Mouse (Mus musculus) cerebellum, adult (tissue): ENCODE measurements at regions not wholly inside any gene's neighbourhood (a gene's known extent, or its start where the extent isn't known, plus 50 kb on each side); places are given as distances from the start of the nearest gene placed in this dataset.

Experiments
- ATAC-seq: cut with Nextera tagmentation; 2 replicates; pipeline ENCODE4 v1.9.2; 2017; ENCODE audit warnings: mild to moderate bottlenecking, moderate library complexity, mixed read lengths; ENCODE audit not compliant: insufficient number of reproducible peaks, low FRiP score, low TSS enrichment

DNA sequence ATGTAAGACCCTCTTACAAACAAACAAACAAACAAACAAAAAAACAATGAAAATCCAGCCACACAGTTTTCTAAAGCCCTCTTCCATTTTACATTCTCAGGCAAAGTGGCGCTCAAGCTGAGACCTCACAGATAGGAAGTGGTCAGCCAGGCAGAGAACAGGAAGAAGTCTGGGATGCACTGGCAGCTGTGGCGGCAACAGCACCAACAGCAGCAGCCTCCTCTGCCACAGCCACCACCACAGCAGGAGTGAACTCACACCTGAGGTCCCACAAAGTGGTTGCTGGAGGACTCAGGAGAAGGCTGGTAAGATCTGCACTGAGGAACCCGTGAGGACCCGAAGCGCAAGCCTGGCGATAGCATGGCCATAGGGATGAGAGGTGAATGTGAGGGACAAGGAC is 156.3 kb downstream of the Grm4 start:
- no peak for ATAC-seq

DNA sequence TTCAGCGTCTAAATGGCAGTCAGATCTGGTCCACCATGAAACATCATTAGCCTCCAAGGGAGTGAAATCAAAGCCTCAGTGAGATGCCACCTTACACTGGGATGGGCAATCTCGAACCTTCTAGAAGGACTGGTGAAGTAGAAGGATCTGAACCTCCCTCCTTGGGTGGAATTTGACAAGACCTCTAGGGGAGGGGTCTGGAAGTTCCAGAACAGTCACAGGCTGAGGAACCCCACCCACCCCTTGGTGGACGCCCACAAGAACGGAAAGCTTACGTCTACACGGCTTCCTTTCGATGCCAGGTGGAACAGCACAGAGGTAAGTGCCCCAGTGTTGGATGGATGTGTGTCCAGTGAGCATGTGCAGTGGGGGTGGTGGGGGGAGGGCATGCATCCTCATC is 156.9 kb downstream of the Grm4 start:
- no peak for ATAC-seq

DNA sequence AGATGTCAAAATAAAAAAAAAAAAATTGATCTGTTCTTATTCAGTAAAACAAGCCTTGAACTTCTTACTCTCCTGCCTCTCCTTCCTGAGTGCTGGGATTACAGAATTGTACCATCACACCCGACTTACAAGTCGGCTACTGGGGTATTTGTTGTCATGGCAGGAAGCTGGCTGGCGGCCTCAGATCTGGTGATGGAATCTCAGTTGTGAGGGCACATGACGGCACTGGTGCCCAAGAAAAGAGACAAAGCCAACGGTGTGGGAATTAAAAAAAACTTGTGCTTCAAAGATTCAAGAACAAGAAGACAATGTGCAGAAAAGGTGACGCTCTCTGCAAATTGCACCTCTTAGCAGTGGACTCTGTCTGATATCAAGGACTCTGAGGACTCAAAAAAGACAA is 157.3 kb downstream of the Grm4 start:
- no peak for ATAC-seq

DNA sequence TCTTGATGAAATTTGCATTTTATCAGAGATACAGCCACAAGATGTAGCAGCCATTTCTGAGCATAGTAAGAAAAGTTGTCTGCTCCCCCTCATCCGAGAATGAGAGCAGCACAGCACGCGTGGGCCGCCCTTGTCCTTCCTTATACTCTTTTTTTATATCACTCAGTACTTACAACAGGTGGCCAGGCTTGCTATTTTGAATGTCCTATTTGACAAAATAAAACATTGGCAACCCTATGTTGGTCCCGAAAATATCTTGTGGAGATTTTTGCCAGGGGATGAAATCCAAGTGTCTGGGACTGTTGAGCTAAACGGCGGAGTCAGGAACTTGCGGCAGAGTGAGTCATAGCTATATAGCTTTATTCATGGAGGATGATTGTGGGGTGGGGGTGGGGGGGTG is 158.0 kb upstream of the Lemd2 start:
- no peak for ATAC-seq

DNA sequence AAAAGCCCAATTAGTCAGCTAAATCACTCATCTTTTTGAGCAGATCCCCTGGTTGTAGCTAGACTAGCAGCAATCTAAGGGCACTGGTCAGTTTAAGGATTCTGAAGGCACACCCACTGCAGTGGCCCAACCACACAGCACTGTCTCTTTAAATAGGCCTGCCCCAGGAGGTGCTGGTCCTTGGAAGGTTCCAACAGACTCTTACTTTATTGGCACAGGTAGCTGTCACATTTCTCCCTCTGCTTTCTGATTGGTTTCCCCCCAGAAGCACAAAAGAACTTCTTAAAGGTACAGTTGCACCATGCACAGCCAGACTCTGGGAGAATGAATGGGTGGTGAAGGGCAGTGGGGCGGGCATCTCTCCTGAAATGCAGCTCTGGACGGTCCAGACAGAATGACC is 157.1 kb upstream of the Lemd2 start:
- no peak for ATAC-seq

DNA sequence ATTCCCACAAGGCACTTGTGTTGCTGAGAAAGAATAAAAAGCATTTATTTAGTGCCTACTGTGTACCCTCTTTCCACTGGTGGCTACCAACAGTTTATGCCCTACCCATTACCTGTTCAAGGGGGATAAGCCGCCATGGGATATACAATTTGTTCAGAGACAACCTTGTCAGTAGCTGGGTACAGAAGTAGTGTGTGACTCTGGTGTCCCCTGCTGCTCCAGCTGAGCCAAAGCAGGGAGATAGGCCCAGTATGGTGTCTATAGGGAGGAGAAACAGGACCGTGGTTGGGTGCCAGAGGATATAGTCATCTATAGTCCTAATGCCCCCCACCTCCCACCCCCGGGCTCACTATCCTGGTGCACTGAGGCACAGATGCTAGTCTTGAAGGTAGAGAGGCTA is 152.6 kb upstream of the Lemd2 start:
- no peak for ATAC-seq

DNA sequence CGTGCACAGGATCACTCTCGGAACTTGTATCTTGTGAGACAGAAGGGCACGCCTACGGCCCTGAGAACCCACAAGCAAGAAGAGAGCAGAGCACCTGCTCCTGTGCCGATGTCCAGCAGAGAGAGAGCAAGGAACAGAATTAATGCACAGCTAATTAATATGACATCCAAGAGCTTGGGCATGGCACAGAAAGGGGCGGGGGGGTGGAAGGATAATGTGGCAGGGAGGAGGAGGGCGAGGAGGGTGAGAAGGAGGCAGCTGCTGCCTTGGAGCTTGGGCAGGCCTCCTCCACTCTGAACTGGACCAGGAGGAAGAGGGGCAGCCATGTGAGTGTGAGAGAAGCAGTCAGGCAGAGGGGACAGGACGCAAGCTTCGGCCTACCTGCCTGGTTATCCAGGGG is 151.4 kb upstream of the Lemd2 start:
- ATAC-seq, result no peak

DNA sequence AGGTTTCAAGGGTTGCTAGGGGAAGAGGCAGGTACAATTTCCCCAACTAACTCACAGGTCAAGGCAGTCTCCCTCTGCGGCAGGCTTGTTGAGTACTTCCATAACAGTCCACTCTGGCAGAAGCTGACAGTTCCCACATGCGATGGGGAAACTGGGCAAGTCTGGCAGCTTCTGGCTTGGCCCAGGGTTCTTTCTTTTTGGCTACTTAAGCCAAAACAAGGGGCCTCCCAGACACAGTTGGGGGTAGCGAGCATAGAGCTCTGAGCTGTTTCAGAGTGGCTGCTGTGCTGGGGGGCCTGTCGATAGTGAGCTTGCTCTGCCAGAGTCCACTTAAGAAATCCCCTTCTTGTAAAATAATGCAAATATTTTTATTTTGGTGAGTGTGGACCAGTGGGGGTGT is 150.8 kb upstream of the Lemd2 start:
- no peak for ATAC-seq

DNA sequence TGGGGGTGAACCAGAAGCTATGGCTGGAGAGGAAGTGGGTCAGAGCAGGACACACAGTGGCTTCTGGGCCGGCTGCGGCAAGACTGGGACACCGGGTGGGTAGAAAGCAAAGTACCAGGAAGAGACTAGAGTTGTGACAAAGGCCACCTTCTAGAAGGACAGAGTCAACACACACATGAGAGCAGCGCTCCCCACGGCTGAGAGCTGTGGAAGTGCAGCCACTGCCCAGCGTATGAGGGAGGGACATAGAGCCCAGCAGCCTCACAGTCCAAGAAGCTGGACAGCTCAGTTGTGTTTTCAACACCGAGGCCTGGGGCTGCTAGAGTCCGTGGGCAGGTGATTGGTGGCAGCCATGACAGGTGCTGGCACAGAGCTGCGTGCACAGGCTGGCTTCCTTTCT is 145.6 kb upstream of the Lemd2 start:
- no peak for ATAC-seq

DNA sequence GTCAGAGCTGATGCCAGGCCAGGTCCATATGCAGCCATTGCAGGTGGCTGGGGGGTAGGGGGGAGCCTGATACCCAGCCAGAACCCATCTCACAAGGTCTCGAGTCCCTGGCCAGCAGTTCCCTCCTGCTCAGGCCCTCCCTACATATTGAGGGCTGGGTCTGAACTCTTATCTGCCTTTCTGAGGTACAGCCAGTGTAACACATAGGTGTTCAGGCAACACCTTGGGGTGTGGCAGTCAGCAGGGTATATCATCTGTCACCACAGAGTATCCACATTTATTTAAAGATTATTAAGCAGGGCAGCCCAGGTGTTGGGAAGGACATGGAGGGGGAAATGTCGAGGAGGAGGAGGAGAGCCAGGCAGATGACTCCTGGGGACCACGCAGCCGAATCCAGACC is 145.2 kb upstream of the Lemd2 start:
- no peak for ATAC-seq

DNA sequence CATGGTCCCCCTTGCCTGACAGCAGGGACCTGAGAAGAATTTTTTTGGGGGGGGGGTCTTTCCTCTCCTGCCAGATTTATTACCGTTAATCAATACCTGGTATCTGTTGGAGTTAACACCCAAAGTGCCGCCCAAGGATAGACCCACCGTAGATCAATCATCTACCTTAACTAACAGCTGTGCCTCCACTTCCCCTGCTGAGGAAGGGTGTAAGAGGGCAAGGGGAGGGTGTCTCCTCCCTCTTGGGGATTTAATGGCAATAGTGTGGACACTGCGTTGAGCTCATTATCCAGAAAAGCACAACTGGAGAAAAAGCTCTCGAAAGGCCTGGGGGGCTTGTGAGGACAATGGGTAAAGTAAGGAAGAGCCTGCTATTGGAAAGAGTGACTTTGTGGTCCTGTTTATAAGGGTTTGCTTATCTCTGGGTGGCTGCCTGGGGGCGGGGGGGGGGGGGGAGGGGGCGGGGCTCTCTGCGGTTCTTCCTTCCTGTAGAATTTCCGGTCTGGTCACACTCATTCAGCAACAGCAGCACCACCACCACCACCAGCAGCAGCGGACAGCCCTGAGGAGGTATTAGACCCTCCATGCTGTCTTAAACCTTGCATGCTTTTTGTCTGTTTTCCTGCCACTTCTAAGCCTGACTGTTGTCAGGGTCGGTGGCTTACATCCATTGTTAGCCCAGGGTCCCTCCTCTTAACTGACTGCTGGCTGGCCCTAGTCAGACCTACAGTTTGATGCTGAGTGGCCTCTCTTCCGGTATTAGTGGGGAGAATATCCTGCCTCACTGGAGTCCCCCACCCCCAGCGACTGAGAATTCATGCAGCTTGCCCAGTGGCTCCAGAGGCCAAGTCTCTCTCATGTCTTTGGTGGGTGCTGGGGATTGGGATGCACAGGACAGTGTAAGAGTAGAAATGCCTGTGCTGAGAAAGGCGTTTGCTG is 138.0 kb upstream of the Lemd2 start:
- ATAC-seq, result no peak

DNA sequence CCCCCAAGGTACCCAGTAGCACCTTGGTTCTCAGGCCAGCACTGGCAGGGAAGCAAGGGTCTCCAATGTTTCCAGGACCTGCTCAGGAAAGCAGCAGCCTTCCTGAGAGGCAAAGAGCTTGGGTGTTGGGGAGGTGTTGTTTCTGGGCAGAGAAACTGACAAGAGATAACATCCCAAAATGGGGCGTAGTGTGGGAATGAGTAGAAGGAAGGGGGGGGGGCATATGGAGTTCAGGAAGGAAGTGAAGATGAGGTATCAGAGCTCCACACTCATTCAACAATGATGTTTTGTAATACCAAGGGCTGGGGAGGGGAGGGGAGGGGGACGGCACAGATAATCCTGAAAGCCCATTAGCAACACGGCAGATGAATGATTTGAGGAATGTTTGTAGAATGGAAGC is 135.6 kb upstream of the Lemd2 start:
- ATAC-seq, result no peak

DNA sequence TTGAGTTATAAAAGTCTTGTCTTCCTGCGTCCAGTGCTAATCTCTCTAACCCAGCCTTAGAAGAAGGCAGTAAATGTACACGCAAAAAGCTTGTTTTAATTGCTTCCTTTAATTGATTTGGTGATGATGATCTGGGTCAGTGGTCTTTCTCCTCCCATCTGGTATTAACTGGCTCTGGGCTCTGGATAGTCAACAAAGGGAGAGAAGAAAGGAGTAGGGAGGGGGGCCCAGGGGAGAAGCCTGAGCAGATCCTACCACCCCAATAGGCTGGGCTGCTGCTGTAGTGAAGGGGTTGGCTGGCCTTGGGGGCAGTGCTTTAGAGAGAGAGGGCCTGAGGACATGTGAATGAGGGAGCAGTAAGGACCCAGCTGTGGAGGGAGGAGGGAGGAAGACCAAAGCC is 135.0 kb upstream of the Lemd2 start:
- no peak for ATAC-seq

DNA sequence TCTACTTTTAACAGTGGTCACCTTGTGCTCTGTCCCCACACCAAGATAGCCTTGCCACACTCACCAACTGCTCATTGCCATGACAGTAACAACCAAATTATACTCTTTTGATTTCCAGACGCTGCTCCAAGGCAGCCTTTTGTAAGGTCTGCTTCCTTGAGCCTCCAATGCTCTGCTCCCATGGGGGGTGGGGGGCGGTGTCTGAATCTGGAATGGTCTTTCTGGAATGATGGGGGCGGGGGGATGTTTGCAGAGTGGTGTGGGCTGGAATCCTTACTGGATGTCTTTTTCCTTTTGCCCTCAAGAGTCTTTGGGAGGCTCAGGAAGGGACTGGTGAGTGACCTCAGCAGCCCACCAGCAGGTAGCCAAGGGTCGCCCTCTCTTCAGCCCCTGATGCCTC is 131.4 kb upstream of the Lemd2 start:
- no peak for ATAC-seq

DNA sequence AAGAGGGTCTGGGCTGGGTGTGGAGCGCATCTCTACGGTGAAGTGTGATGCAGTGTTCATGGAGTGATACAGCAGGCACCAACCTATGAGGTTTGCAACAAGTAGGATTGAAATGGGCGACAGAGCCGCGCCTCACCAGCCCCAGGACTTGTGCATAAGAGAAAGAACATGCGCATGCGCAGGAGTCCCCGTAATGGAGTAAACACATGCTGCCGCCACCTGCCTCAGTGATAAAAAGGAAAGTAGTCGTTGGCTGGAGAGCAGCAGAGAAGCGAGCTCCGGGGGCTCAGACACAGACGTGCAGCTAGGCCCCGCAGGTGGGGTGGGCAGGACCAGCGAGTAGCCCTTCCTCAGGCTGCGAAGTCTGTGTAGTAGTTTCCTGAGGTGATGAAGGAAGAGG is 129.3 kb upstream of the Lemd2 start:
- ATAC-seq, result no peak

DNA sequence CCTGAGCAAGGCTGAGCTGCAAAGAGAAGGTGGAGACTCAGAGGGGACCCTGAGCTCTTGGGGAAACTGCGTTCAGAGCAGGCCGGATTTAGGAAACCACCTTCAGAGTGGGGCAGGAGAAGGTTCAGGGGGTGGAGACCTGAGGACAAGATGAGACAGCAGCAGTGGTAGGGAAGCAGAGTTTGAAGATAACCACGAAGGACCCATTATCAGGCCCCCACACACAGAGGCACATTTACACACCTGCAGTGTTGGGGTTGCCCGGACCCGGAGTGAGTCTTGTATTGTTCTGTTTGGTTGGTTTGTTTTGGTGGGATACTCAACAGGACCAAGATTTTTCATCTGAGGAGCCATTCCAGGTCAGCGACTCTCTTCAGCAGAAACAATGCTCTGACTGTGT is 128.9 kb upstream of the Lemd2 start:
- ATAC-seq, result no peak

DNA sequence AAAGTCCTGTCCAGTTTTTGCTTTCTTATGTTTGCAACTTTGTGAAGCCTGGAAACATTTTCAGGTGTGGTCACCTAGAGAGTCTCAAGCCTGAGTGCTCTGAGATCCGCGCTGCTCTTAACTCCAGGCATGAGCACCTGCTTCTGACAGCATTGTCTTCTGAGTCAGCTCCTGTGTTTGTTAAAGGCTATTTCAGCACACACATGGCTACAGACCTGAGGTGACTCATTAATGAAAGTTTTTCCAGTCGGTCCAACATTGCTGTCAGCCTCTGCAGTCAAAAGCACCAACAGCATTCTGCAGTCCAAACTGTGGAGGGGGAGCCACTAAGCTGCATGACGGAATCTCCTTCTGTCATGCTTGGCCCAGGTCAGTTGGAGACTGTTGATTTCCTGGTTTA is 127.8 kb upstream of the Lemd2 start:
- no peak for ATAC-seq

DNA sequence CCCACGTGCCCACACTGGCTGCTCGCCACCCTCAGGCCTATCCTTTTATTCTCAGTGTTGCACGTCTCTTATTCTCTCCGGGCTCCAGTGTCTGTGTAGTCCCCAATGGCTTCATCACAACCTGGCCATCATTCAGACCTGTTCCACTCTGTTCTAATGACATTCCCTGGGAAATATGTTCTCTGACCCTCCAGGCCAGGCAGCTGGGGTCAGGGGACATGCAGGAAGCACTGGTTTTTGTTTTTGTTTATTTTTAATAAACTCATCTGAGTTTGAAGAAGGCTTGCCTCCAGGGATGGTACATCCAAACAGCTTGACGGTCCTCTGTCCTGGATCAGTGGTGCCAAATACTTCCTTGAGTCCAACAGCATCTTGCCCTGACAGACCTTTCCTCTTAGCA is 127.4 kb upstream of the Lemd2 start:
- no peak for ATAC-seq

DNA sequence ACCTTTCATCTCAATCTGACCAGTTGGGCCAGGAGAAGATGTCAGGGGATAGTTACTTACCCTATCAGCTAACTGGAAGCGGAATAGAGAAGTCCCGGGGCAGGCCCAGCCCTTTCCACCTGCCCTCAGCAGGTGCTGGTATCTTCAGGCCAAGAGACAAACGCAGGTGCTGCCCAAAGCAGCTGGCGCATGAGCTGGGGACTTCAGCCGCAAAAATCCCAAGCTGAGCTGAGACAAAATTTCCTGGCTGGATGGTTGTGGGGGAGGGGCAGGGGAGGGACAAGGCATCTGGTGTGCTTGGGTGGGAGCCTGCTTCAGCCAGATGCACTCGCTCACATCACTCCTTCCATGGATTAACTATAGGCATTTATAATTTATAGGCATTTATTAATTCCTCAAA is 125.5 kb upstream of the Lemd2 start:
- no peak for ATAC-seq

DNA sequence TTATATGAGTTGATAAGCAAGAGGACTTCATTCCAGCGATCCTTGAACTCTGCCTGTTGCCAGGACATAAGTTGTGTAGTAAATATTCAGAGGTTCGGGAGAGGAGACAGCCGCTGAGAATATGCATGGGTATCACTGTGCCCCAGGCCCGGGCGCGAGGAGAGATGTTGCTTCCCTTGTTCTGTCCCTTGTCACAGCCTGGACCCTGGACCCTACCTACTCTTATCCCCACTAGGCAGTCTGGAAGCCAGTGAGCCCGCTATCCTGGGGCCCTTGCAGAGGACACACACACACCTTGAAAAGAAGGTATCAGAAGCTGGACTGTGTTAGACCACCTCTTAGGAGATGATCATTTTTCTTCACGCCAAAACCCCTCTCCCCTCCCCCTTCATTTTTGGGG is 124.9 kb upstream of the Lemd2 start:
- ATAC-seq, result no peak

DNA sequence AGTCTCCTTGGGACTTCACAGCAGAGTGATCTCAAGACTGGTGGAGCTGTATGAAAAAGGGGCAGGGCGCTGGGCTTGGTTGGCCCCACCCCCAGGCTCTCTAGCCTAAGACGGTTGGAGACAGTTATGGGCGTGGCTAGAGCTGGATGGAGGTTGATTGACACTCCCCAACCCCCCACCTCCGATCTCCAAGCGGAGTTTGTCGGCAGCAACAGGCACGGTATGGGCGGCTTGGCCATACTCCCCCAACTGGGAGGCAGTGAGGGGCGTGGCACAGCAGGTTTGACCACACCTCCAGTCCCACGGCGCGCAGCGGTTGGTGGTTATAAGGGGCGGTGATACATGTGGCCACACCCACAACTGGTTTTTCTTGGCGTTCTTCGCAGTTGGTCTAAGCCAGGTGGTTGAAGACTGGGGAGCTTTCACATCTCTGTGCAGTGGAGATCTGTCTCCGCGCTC is 120.8 kb upstream of the Lemd2 start:
- ATAC-seq, result no peak

DNA sequence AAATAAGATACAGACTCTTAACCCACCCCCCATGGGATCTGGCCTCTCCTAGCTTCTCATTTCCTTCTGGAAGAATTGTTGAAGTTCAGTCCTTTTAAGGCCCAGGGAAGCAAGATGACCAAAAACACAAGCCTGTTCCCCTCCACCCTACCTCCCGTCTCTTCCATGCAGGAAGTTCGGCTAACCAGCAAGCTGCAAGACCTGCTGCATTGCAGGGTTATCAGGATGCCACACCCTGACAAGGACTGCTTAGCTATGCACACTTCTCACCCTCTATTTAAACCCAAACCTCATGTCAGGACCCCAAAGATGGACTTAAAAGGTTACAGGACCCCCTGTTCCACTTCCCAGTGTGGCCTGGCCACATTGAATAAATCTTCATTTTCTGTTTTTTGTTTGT is 119.2 kb upstream of the Lemd2 start:
- no peak for ATAC-seq
